Mouse (Mus musculus): Measurements from ENCODE around the gene Grhl1. TPM values are rescaled to one million over a fixed set of nuclear protein-coding genes. Genes with fewer than 3 reads are reported as not detected.

The Grhl1 gene
- polyA plus RNA-seq, 2 experiments: 0.20 to 0.45 TPM

DNA sequence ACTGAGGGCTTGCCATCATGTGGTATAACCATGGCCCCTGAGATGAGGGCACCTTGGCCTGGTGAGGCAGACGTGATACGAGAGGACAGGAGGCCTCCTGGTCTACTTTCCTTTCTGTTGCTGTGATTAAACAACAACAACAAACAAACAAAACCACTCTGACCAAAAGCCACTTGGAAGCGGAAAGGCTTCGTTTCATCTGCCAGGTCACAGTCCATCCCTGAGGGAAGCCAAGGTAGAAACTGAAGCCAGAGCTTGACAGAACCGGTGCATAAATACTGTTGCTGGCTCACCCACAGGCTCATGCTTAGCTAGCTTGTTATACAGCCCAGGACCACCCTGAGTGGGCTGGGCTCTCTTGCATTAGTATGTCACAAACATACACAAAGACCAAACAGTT, 54.3 kb downstream of the Grhl1 start:
- no peak for ATAC-seq (ENCODE audit: insufficient read depth)
- DNase-seq (ENCODE audit: low read depth in 3 of 3, low spot score in 3 of 3): no peak
- Histone ChIP-seq H3K27ac (no peak overlapping the region), H3K4me1 (replicated peaks; ENCODE audit: control insufficient read depth in 2 of 2, insufficient read depth in 2 of 2, low read length in 1 of 2) (0 out of 4 replicates have a peak, but pooled peaks cover 0 to 4% of the 10 kb centered on the region in 2 experiments), H3K4me3 (ENCODE audit: insufficient read depth in 1 of 2, low read depth in 2 of 2, low read length in 2 of 2) (no peak overlapping the region), H3K27me3 (ENCODE audit: control insufficient read depth, insufficient read depth, low read length) (no peaks in the 10 kb centered on the region), H3K9ac (replicated peaks) (no peak overlapping the region), H3K9me3 (ENCODE audit: control insufficient read depth, low read length) (no peaks in the 10 kb centered on the region), H3K4me2 (ENCODE audit: low read depth) (no peak overlapping the region), H3K36me3 (replicated peaks; ENCODE audit: control insufficient read depth, insufficient read depth, low read depth) (no peaks in the 10 kb centered on the region)
- 65% methylated on average over 5 of the region's 5 CpGs for WGBS (ENCODE audit: insufficient replicate concordance)
- TF ChIP-seq EP300 (IDR thresholded peaks at IDR 0.05; ENCODE audit: low read depth) (no peak), CTCF (IDR thresholded peaks at IDR 0.05; ENCODE audit: low read depth) (no peak)

- 47% methylated on average over 3 of the region's 3 CpGs for WGBS (ENCODE audit: insufficient replicate concordance)
- no peak for ATAC-seq (ENCODE audit: insufficient read depth)
- H3K9ac ChIP-seq (replicated peaks): no peak overlapping the region
- TF ChIP-seq EP300 (IDR thresholded peaks at IDR 0.05; ENCODE audit: low read depth) (no peak), CTCF (IDR thresholded peaks at IDR 0.05; ENCODE audit: low read depth) (no peak)
- DNase-seq (ENCODE audit: low read depth in 3 of 3, low spot score in 3 of 3): no peak
- H3K27ac ChIP-seq: no peak overlapping the region
- no peak overlapping the region for H3K4me2 ChIP-seq (ENCODE audit: low read depth)
- no peaks in the 10 kb centered on the region for H3K9me3 ChIP-seq (ENCODE audit: control insufficient read depth, low read length)
- H3K4me3 ChIP-seq (ENCODE audit: insufficient read depth in 1 of 2, low read depth in 2 of 2, low read length in 2 of 2): no peak overlapping the region
- no peaks in the 10 kb centered on the region for H3K36me3 ChIP-seq (replicated peaks; ENCODE audit: control insufficient read depth, insufficient read depth, low read depth)
- H3K27me3 ChIP-seq (ENCODE audit: control insufficient read depth, insufficient read depth, low read length): no peaks in the 10 kb centered on the region
- H3K4me1 ChIP-seq (replicated peaks; ENCODE audit: control insufficient read depth in 2 of 2, insufficient read depth in 2 of 2, low read length in 1 of 2): 0 out of 4 replicates have a peak, but pooled peaks cover 0 to 4% of the 10 kb centered on the region in 2 experiments
These were observed 55.1 kb downstream of the Grhl1 start for GRCm38 (mm10) chr12:24627215-24627614.

DNA sequence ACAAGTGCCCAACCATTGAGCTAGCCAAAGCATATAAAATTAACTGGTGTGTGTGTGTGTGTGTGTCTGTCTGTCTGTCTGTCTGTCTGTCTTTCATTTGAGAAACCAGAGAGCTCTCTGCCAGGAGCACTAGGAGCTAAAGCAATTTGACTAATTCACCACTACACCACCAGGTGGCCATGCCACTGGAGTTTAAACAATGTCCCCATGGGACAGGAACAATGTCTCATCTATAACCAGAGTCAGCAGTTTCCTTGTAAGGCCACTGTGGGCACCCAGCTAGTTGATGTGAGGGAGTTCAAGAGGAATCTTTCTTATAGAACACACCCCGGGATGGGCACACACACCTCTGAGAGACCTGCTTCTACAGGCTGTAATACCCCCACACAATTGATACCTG, 58.1 kb downstream of the Grhl1 start:
- ATAC-seq (ENCODE audit: insufficient read depth) (no peak), DNase-seq (ENCODE audit: low read depth in 3 of 3, low spot score in 3 of 3) (peak in 1 of 3 experiments; percentile 31)
- H3K9ac ChIP-seq (replicated peaks): no peak overlapping the region
- H3K4me1 ChIP-seq (replicated peaks; ENCODE audit: control insufficient read depth in 2 of 2, insufficient read depth in 2 of 2, low read length in 1 of 2): peaks cover 23 to 31% of the 10 kb centered on the region in 2 experiments
- no peaks in the 10 kb centered on the region for H3K36me3 ChIP-seq (replicated peaks; ENCODE audit: control insufficient read depth, insufficient read depth, low read depth)
- 45% methylated on average over 1 of the region's 1 CpGs for WGBS (ENCODE audit: insufficient replicate concordance)
- H3K9me3 ChIP-seq (ENCODE audit: control insufficient read depth, low read length): no peaks in the 10 kb centered on the region
- H3K4me2 ChIP-seq (ENCODE audit: low read depth): no peak overlapping the region
- no peaks in the 10 kb centered on the region for H3K27me3 ChIP-seq (ENCODE audit: control insufficient read depth, insufficient read depth, low read length)
- peak; percentile 74 for TF ChIP-seq CTCF (IDR thresholded peaks at IDR 0.05; ENCODE audit: low read depth)
- no peak for TF ChIP-seq EP300 (IDR thresholded peaks at IDR 0.05; ENCODE audit: low read depth)
- H3K27ac ChIP-seq: no peak overlapping the region
- no peak overlapping the region for H3K4me3 ChIP-seq (ENCODE audit: insufficient read depth in 1 of 2, low read depth in 2 of 2, low read length in 2 of 2)

DNA sequence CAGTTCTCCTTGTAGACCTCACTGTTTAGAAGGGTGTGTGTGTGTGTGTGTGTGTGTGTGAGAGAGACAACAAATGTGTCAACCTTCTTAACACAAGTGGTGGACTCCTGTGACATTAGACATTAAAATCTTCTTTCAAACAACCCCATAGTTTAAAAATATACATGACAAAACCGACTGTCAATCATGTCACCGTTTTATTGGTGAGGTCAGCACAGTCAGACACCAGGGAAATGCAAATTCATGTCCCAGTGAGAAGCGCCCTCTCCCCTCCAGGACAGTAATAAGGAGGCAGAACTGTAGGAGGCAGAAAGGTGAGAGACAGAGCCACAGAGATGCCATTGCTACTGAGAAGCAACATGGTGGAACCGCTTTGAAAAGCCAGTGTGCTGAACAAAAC, 60.3 kb downstream of the Grhl1 start:
- TF ChIP-seq CTCF (IDR thresholded peaks at IDR 0.05; ENCODE audit: low read depth) (no peak), EP300 (IDR thresholded peaks at IDR 0.05; ENCODE audit: low read depth) (no peak)
- Histone ChIP-seq H3K4me2 (ENCODE audit: low read depth) (no peak overlapping the region), H3K27ac (no peak overlapping the region), H3K36me3 (replicated peaks; ENCODE audit: control insufficient read depth, insufficient read depth, low read depth) (no peaks in the 10 kb centered on the region), H3K4me1 (replicated peaks; ENCODE audit: control insufficient read depth in 2 of 2, insufficient read depth in 2 of 2, low read length in 1 of 2) (peaks cover 25 to 35% of the 10 kb centered on the region in 2 experiments), H3K9me3 (ENCODE audit: control insufficient read depth, low read length) (no peaks in the 10 kb centered on the region), H3K4me3 (ENCODE audit: insufficient read depth in 1 of 2, low read depth in 2 of 2, low read length in 2 of 2) (no peak overlapping the region), H3K27me3 (ENCODE audit: control insufficient read depth, insufficient read depth, low read length) (no peaks in the 10 kb centered on the region), H3K9ac (replicated peaks) (no peak overlapping the region)
- 60% methylated on average over 4 of the region's 4 CpGs for WGBS (ENCODE audit: insufficient replicate concordance)
- no peak for ATAC-seq (ENCODE audit: insufficient read depth)
- DNase-seq (ENCODE audit: low read depth in 3 of 3, low spot score in 3 of 3): no peak

DNA sequence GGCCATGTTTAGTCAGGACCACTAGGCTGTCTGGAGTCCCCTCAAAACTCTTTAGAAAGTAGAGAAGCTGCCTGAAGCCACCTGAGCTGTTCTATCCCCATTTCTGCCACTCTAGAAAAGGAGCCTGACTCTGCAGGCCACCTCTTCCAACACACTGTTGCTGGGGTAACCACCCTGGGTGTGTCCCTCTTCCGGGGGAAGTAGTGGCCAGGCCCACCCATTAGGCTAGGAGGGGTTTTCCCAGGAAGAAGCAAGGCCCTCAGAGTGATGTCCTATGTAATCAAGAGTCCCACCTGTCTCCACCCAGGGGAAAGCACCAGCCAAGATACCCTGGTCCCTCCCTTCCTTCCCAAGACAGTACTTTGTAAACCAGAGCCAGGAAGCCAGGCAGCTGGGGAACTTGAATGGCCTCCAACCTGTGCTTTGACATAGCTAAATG, 61.7 kb downstream of the Grhl1 start:
- Histone ChIP-seq H3K27me3 (ENCODE audit: control insufficient read depth, insufficient read depth, low read length) (no peaks in the 10 kb centered on the region), H3K27ac (peak overlapping the region; percentile 87), H3K9me3 (ENCODE audit: control insufficient read depth, low read length) (no peaks in the 10 kb centered on the region), H3K9ac (replicated peaks) (peak overlapping the region; percentile 34; the same call in 1 of the 2 replicates), H3K4me1 (replicated peaks; ENCODE audit: control insufficient read depth in 2 of 2, insufficient read depth in 2 of 2, low read length in 1 of 2) (peaks cover 25 to 35% of the 10 kb centered on the region in 2 experiments), H3K4me3 (ENCODE audit: insufficient read depth in 1 of 2, low read depth in 2 of 2, low read length in 2 of 2) (no peak overlapping the region), H3K36me3 (replicated peaks; ENCODE audit: control insufficient read depth, insufficient read depth, low read depth) (no peaks in the 10 kb centered on the region), H3K4me2 (ENCODE audit: low read depth) (peak overlapping the region; percentile 11)
- 19% methylated on average over 1 of the region's 1 CpGs for WGBS (ENCODE audit: insufficient replicate concordance)
- DNase-seq (ENCODE audit: low read depth in 3 of 3, low spot score in 3 of 3) (peak in 1 of 3 experiments; percentile 91), ATAC-seq (ENCODE audit: insufficient read depth) (peak; percentile 82)
- 0 out of 2 replicates have a peak, but pooled peaks have one; percentile 1 for TF ChIP-seq CTCF (IDR thresholded peaks at IDR 0.05; ENCODE audit: low read depth)
- TF ChIP-seq EP300 (IDR thresholded peaks at IDR 0.05; ENCODE audit: low read depth): no peak

Data from liver, embryonic 14.5 days (tissue).